Comparison of ENCODE assay signal across 1 mouse cellular context in the genomic region with DNA sequence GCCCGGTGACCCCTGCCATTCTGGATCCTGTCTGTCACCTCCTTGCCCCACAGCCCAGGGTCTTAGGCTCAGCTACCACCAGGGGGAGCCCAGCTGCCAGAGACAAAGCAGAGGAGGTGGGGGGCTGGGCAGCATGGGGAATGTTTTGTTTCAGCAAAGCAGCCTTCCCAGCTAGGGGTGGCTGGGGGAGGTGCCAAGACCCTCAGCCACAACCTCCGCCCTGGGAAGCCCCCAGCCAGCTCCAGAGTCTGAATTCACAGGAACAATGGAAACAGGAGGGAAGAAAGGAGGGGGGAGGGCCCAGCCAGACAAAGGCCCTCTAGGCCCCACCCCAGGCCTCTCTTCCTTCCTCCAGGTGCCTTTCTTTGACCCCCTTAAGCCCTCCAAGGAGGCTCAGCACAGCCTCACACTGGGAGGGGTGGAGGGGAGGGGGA.
TF ChIP-seq lines count a peak whose summit lies in the region.

No protein-coding gene starts in this region.

TF ChIP-seq in ES-E14, 5 proteins besides CTCF, POLR2A, EP300 and RAD21 (continued from another document):
- TF ChIP-seq CHD2 (IDR thresholded peaks at IDR 0.05; ENCODE audit: low read depth, low read length), result peak; percentile 34; the same call in 1 of the 2 replicates
